Mouse (Mus musculus) frontal cortex, adult 2 months (tissue): ENCODE measurements around the gene Cwh43. TPM values are rescaled to one million over a fixed set of nuclear protein-coding genes. Genes with fewer than 3 reads are reported as not detected.
"Not testable (repeated sequence)": the region's sequence is repeated elsewhere in the genome, so short reads cannot be mapped to it uniquely, and the experiment has no call there.

Experiments used
- DNase-seq, 2 experiments: peaks; one replicate each; pipeline ENCODE4 v3.0.0; 2022; ENCODE audit warnings: low spot score in 1 of 2; ENCODE audit errors: extremely low spot score in 1 of 2
- polyA plus RNA-seq: library from polyadenylated mRNA; depleted of rRNA; stranded (reverse); fragments of >200 nt; gene quantifications from 2 replicates; pipeline ENCODE4 v1.2.3, GENCODE M21; 2012; rRNA removed

Cwh43 gene
- polyA plus RNA-seq, 1 experiment = 4.9 TPM

DNA sequence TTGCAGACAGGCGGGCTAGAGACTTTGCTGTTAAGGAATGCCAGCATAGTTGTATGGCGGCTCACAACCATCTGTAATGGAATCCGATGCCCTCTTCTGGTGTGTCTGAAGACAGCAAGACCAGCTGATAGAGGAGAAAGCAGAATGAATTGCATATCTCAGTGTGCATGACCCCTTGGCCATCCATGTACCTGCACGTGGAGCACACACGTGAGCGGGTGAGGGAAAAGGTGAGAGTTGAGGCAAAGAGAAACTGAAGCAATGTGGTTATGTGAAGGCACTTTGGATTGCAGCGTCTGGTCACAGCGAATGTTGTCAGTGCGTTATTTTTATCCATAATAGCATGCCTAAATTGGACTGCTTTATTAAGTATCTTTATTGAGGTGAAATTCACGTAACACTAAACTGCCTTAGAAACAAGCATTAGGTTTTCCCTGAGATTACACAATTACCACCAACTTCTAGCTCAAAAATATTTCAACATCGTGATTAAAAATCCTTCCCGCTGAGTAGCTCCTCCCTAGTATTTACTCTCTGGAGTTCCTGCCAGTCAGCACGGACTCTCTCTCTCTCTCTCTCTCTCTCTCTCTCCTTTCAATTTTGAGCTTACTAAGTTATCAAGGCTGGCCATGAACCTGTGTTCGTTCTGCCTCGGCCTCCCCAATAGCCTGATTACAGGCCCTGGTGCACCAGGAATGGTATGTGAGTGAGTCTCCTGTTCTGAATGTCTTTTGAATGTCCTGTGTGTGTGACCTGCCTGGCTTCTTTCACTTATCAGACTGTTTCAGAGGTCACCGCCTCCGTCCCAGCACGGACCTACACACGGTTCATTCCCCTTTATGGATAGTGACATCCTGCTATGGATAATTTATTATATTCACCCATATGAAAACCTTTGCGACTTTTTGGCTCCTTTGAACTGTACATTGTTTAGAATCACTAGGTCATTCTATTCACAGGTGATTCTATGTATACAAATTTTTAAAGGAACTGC, 68.8 kb downstream of the Cwh43 start:
- DNase-seq = no peak

- no peak for DNase-seq
Observed at GRCm38 (mm10) chr5:73480700-73481099, 74.8 kb downstream of the Cwh43 start, which contains the start of gene Dcun1d4. Gene Dcun1d4, plus strand, starts transcription at chr5:73481000.

DNA sequence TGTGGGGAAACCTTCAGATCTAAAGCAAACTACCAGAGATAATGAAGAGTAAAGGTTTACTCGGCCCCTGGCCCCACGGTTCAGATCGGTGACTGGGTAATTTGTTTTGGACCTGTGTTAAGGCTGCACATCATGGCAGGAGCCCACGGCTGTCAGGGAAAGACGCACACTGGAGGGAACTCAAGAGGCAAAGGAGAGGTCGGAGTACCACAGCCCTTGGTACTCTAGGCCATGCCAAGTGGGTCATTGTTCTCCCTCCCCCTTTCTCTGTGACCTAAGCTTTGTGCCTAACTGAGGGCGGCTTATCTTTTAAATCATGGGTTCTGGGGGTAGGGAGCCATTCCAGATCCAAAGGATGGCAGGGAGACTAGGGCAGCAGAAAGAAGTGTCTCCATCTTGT, 75.5 kb downstream of the Cwh43 start:
- DNase-seq = no peak

DNA sequence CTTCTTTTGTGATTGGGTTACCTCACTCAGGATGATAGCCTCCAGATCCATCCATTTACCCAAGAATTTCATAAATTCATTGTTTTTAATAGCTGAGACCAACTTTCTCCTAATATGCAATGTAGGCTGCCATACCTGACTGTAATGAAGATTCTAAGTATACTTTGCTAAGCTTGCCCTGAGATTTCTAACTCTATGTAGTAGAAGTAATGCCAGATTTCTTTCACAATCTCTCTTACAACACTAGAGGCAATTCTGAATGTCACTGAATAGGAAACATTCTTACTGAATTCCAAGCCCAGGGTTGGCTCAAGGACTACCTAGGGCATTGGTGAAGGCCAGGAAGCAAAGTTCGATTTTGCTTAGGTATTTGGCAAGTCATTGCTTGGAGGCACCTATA, 76.5 kb downstream of the Cwh43 start:
- not testable (repeated sequence) for DNase-seq

DNA sequence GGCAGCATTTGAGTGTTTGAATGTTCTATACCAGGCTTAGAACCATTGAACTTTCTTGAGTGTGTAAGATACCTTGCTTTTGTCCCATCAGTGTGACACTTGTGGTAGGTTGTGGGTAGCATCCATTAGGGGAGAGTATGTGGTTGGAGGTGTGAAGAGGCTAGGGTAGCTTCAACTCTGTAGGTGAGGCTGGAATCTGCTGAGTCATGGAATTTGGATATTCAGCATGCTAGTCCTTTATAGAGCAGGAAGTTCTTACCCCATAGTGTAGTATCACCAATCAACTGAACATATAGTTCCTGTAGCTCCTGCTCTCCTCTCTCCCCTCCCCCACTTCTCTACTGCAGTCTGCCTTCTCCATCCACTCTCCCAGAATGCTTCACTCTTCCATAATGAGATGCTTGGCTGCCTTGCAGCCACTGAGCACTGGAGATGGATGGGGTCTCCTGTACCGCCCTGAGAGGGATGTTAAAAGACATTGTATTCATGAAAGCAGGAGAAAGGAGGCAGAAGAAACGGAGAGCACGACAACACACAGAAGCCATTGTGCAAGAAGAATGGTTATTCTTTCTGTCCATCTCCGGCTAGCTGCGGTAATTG, 78.2 kb downstream of the Cwh43 start:
- no peak for DNase-seq

GRCm38 (mm10) chr5:73486451-73486850, 80.6 kb downstream of the Cwh43 start:
- no peak for DNase-seq

- no peak for DNase-seq
Observed at GRCm38 (mm10) chr5:73489915-73490314, 84.0 kb downstream of the Cwh43 start.

DNA sequence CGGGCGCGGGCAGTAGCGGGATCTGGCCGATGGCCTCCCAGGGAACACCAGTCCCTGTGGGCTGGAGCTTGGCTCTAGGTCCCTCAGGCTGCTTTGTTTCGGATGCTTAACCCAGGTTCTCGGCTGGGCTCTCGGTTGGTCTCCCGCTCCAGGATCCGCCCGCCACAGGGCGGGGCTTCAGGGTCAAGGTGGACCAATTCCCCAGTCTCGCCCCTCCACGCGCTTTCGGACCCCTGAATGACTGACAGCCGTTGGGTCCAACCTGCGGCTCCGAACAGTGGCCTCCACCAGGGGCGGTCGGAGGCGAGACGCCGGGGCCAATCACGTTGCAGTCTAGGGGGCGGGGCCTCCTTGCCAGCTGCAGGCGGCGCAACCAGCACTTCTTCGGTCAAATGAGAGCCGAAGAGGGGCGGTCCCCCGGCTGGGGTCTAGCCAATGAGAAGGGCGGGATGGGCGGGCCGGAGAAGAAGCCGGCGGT, 84.8 kb downstream of the Cwh43 start:
- peak; percentile 99 for DNase-seq

DNA sequence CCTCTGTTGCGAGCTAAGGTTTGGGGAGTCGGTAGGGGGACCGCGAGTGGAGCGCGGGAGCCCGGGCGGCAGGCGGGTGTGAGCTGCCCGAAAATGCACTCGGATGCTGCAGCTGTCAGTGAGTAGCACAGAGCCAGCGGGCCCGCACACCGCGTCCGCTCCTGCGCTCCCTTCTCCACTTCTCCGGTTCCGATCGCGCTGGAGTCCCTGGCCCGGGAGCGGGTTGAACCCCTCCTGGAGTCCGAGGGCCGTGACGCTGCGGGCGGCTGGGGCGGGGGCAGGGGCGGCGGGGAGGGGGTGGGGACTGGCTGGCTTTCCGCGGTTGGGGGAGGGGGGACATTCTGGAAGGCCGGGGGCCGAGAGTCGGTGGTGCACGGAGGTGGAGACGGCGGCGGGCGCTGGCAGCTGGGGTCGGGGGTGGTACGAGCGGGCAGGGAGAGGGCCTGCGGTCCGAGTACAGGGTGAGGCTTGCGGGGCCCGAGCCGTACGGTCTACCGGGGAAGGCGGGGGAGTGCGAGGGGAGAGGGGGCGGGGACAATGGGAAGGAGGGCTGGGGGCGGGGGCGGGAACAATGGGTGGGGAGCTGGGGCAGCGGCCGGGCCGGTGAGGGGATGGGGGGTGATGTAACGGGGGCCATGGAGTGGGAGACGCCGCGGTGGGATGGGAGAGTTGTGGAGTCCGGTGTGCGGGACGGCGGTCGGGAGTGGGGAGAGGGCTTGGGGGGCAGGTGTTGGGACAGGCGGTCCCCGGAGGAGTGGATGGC, 85.4 kb downstream of the Cwh43 start:
- DNase-seq = no peak

- peak; percentile 88 to 95 for DNase-seq
Observed at GRCm38 (mm10) chr5:73491837-73492720, 86.2 kb downstream of the Cwh43 start.

- peak in 1 of 2 experiments; percentile 53 for DNase-seq
Observed at GRCm38 (mm10) chr5:73497401-73497800, 91.5 kb downstream of the Cwh43 start.

- no peak for DNase-seq
Observed at GRCm38 (mm10) chr5:73498559-73498958, 92.7 kb downstream of the Cwh43 start.

- no peak for DNase-seq
Observed at GRCm38 (mm10) chr5:73500867-73501440, 95.1 kb downstream of the Cwh43 start.

DNA sequence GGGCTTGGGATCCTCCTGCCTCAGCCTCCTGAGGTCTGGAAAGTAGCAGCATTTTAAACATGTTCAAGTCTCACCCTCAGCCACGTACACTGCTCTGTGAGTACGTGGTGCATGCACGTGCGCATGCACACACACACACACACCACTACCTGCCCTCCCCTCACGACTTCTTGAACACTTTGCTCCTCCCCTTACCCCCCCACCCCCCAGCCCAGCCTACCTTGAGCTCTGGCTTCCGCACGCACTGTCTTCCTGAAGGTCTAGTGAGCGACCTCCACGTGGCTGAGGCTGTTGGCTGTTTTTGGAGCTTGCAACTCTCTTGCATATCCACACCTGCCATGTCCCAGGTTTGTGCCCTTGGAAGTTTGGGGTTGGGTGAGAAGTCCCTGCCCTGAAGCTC, 96.5 kb downstream of the Cwh43 start:
- no peak for DNase-seq

Other genes starting within 250 kb of the Cwh43 start
- 73.2 and 76.6 TPM in 2 replicates for gene Fryl, start 149.5 kb upstream of the Cwh43 start, polyA plus RNA-seq
- 357 and 372 TPM in 2 replicates for gene Ociad1, start 113.3 kb upstream of the Cwh43 start, polyA plus RNA-seq
- 73.6 and 83.4 TPM in 2 replicates for gene Ociad2, start 65.0 kb upstream of the Cwh43 start, polyA plus RNA-seq
- gene Dcun1d4, start 74.9 kb downstream of the Cwh43 start, polyA plus RNA-seq = 60.2 and 67.5 TPM in 2 replicates
- 0.04 TPM in 2 replicates for gene Lrrc66, start 226.5 kb downstream of the Cwh43 start, polyA plus RNA-seq
- 43.9 and 52.4 TPM in 2 replicates for gene Sgcb, start 241.7 kb downstream of the Cwh43 start, polyA plus RNA-seq
- gene Spata18, start 245.3 kb downstream of the Cwh43 start, polyA plus RNA-seq = 0.17 TPM in 1 of 2 replicates, not detected in the other